29 mouse cellular contexts compared by ENCODE assay signal in the genomic region with DNA sequence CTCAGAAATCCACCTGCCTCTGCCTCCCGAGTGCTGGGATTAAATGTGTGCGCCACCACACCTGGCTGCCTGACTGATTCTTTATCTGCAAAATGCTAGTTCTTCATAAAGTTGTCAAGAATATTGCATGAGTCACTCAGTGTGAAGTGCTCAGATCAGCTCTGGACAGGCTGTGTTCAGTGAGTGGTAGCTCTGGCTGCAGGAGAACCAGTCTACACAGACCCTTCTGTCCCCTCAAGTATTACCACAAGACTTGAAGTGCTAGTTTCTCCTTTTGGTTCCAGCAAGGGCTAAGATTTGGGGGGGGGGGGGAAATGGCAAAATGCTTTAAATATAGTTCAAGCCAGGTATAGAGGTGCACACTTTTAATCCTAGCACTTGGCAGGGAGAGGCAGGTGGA. TPM values are rescaled to one million over a fixed set of nuclear protein-coding genes. Genes with fewer than 3 reads are reported as not detected.
"Had no signal": no experiment of that assay in that cellular context is flagged by ENCODE, and none has a peak within 500 bp of the region (broad histone marks: within the 10 kb centered on the region; RNA-seq: fewer than 3 reads in every experiment).

No protein-coding gene starts in this region.

- H3K27me3 ChIP-seq: limb, embryonic 12.5 days; limb, embryonic 13.5 days; limb, embryonic 15.5 days; liver, embryonic 12.5 days; liver, embryonic 13.5 days; liver, embryonic 15.5 days; lung, embryonic 15.5 days; megakaryocyte, embryonic 14.5 days; midbrain, embryonic 12.5 days; midbrain, embryonic 13.5 days; midbrain, embryonic 15.5 days; neural tube, embryonic 12.5 days had no signal

- H3K9me3 ChIP-seq: limb, embryonic 10.5 days; limb, embryonic 12.5 days; limb, embryonic 13.5 days; limb, embryonic 15.5 days; liver, embryonic 12.5 days; liver, embryonic 13.5 days; liver, embryonic 15.5 days; lung, embryonic 15.5 days; megakaryocyte, embryonic 14.5 days; midbrain, embryonic 10.5 days; midbrain, embryonic 12.5 days; midbrain, embryonic 13.5 days; midbrain, embryonic 15.5 days; neural tube, embryonic 12.5 days had no signal

- H3K9ac ChIP-seq: limb, embryonic 12.5 days; limb, embryonic 13.5 days; limb, embryonic 15.5 days; liver, embryonic 12.5 days; liver, embryonic 13.5 days; liver, embryonic 14.5 days; liver, embryonic 15.5 days; liver, postnatal 0 days; lung, embryonic 14.5 days; lung, embryonic 15.5 days; midbrain, embryonic 12.5 days; midbrain, embryonic 13.5 days; midbrain, embryonic 15.5 days; neural tube, embryonic 12.5 days had no signal

- H3K4me1 ChIP-seq: limb, embryonic 10.5 days; limb, embryonic 12.5 days; limb, embryonic 13.5 days; limb, embryonic 15.5 days; liver, embryonic 13.5 days; liver, embryonic 15.5 days; lung, embryonic 15.5 days; midbrain, embryonic 13.5 days; midbrain, embryonic 15.5 days; neural tube, embryonic 12.5 days had no signal

- DNase-seq: layer of hippocampus, postnatal 36 days; left cerebral cortex, postnatal 4 days; liver; liver, embryonic 13.5 days; liver, postnatal 0 days; lung, adult 2 months; lung, embryonic 14.5 days; lung, postnatal 4 days; midbrain, embryonic 14.5 days had no signal

- H3K4me3 ChIP-seq: left cerebral cortex, adult 2 months; limb, embryonic 10.5 days; limb, embryonic 12.5 days; limb, embryonic 13.5 days; limb, embryonic 15.5 days; liver, embryonic 12.5 days; liver, embryonic 13.5 days; liver, embryonic 15.5 days; lung, embryonic 15.5 days; megakaryocyte, embryonic 14.5 days; midbrain, embryonic 10.5 days; midbrain, embryonic 12.5 days; midbrain, embryonic 13.5 days; midbrain, embryonic 15.5 days; myocyte; neural tube, embryonic 12.5 days had no signal

- ATAC-seq: liver, embryonic 12.5 days; liver, postnatal 0 days; midbrain, embryonic 13.5 days; midbrain, embryonic 15.5 days; midbrain, embryonic 16.5 days had no signal

- H3K4me2 ChIP-seq: limb, embryonic 12.5 days; limb, embryonic 13.5 days; limb, embryonic 15.5 days; liver, embryonic 11.5 days; liver, embryonic 12.5 days; liver, embryonic 13.5 days; liver, embryonic 15.5 days; lung, embryonic 14.5 days; lung, embryonic 15.5 days; midbrain, embryonic 11.5 days; midbrain, embryonic 12.5 days; midbrain, embryonic 13.5 days; midbrain, embryonic 15.5 days; neural tube, embryonic 12.5 days had no signal

- H3K27ac ChIP-seq: left cerebral cortex, adult 2 months; limb, embryonic 10.5 days; limb, embryonic 12.5 days; limb, embryonic 13.5 days; limb, embryonic 15.5 days; liver, embryonic 12.5 days; liver, embryonic 13.5 days; liver, embryonic 14.5 days; liver, embryonic 15.5 days; lung, embryonic 15.5 days; macrophage; midbrain, embryonic 10.5 days; midbrain, embryonic 12.5 days; midbrain, embryonic 13.5 days; midbrain, embryonic 15.5 days; neural tube, embryonic 12.5 days had no signal

- H3K36me3 ChIP-seq: liver, embryonic 12.5 days; liver, embryonic 13.5 days; liver, embryonic 15.5 days; lung, embryonic 15.5 days; midbrain, embryonic 15.5 days; neural tube, embryonic 12.5 days had no signal

RNA-seq across cellular contexts. Expression of gene Gm28042, which starts 39.9 kb away (rescaled TPM):
- polyA plus RNA-seq: macrophage had no signal
